ENCODE assay signal across 11 mouse cellular contexts in the genomic region with DNA sequence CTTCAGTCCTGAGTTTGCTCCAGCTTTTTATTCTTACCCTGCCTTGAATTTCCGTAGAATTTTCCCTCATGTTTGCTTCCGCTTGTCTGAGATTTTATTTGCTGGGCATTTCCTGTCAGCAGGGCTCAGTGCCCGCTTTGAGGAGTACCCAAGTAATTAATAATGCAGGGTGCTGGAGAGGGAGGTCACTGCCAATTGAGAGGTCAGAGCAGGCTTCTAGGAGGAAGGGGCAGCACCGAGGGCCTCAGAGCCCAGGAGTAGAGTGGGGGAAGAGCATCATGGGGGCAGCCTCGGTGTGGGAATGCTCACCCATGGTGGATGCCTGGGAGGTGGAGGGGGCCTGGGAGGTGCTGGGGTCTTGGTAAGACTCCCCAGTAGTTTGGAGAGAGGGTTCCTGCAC. TPM values are rescaled to one million over a fixed set of nuclear protein-coding genes. Genes with fewer than 3 reads are reported as not detected.
A peak's percentile ranks its signal among the peaks of the same experiment; 100 is the strongest.
DNase-seq lines count a peak whose midpoint lies in the region; ATAC-seq lines count a peak whose summit lies in the region.
"Had no signal": no experiment of that assay in that cellular context is flagged by ENCODE, and none has a peak within 500 bp of the region (broad histone marks: within the 10 kb centered on the region; RNA-seq: fewer than 3 reads in every experiment).

No protein-coding gene starts in this region.

- peaks cover 36% of the 10 kb centered on the region for H3K27me3 ChIP-seq in hindbrain, embryonic 10.5 days (ENCODE audit: insufficient read depth, poor library complexity, severe bottlenecking)
- H3K27me3 ChIP-seq in hindbrain, embryonic 14.5 days (ENCODE audit: control insufficient read depth, insufficient read depth, low read length), result no peaks in the 10 kb centered on the region
- no peaks in the 10 kb centered on the region for H3K27me3 ChIP-seq in midbrain, embryonic 16.5 days (ENCODE audit: control insufficient read depth, insufficient read depth, low read depth, low read length)
- no peaks in the 10 kb centered on the region for H3K27me3 ChIP-seq in midbrain, embryonic 15.5 days (replicated peaks)
- no peaks in the 10 kb centered on the region for H3K27me3 ChIP-seq in kidney, embryonic 16.5 days (ENCODE audit: insufficient read depth, low read length)
- H3K27me3 ChIP-seq in stomach, embryonic 14.5 days (ENCODE audit: control insufficient read depth, insufficient read depth, low read length), result no peaks in the 10 kb centered on the region

- intact Hi-C loops in left cerebral cortex, postnatal 10 days (cut with DNase I), result no loop called here

- ATAC-seq in hindbrain, embryonic 14.5 days (ENCODE audit: low FRiP score), result no peak
- ATAC-seq in midbrain, embryonic 16.5 days, result no peak
- no peak for ATAC-seq in midbrain, embryonic 15.5 days (replicated peaks)
- ATAC-seq in kidney, embryonic 16.5 days (ENCODE audit: low FRiP score, low TSS enrichment), result no peak
- ATAC-seq in stomach, embryonic 14.5 days (ENCODE audit: insufficient number of reproducible peaks, insufficient read depth, low FRiP score, low read depth), result no peak
- no peak for ATAC-seq in megakaryocyte-erythroid progenitor cell, adult 5-6 weeks (replicated peaks; ENCODE audit: low FRiP score, low TSS enrichment, poor library complexity, severe bottlenecking)

- DNase-seq in hindbrain, embryonic 10.5 days (ENCODE audit: low spot score), result no peak
- no peak for DNase-seq in hindbrain, embryonic 14.5 days (ENCODE audit: low spot score)
- no peak for DNase-seq in left cerebral cortex, postnatal 10 days (ENCODE audit: extremely low spot score in 1 of 2, low spot score in 2 of 2)
- DNase-seq: embryo, embryonic 11 days; liver, embryonic 13.5 days; spleen, adult 18-20 months had no signal

- 0 out of 2 replicates have a peak overlapping the region, but pooled peaks have one; percentile 9 for H3K27ac ChIP-seq in hindbrain, embryonic 10.5 days
- no peak overlapping the region for H3K27ac ChIP-seq in hindbrain, embryonic 14.5 days
- no peak overlapping the region for H3K27ac ChIP-seq in midbrain, embryonic 16.5 days (ENCODE audit: low read length)
- no peak overlapping the region for H3K27ac ChIP-seq in midbrain, embryonic 15.5 days
- peak overlapping the region; percentile 79 for H3K27ac ChIP-seq in kidney, embryonic 16.5 days (ENCODE audit: low read length)
- H3K27ac ChIP-seq in stomach, embryonic 14.5 days (ENCODE audit: low read length), result peak overlapping the region; percentile 76; the same call in 1 of the 2 replicates
- H3K27ac ChIP-seq: liver, embryonic 13.5 days had no signal

- no peak overlapping the region for H3K4me3 ChIP-seq in hindbrain, embryonic 10.5 days
- H3K4me3 ChIP-seq in hindbrain, embryonic 14.5 days (replicated peaks; ENCODE audit: low read length), result no peak overlapping the region
- no peak overlapping the region for H3K4me3 ChIP-seq in midbrain, embryonic 16.5 days (ENCODE audit: low read depth, low read length)
- H3K4me3 ChIP-seq in midbrain, embryonic 15.5 days, result no peak overlapping the region
- H3K4me3 ChIP-seq in kidney, embryonic 16.5 days (ENCODE audit: low read length), result no peak overlapping the region
- no peak overlapping the region for H3K4me3 ChIP-seq in stomach, embryonic 14.5 days (ENCODE audit: low read depth, low read length)
- H3K4me3 ChIP-seq: liver, embryonic 13.5 days had no signal

- H3K36me3 ChIP-seq in hindbrain, embryonic 10.5 days, result no peaks in the 10 kb centered on the region
- no peaks in the 10 kb centered on the region for H3K36me3 ChIP-seq in hindbrain, embryonic 14.5 days (replicated peaks; ENCODE audit: control insufficient read depth, insufficient read depth)
- H3K36me3 ChIP-seq in midbrain, embryonic 16.5 days (ENCODE audit: control insufficient read depth, insufficient read depth, low read length), result no peaks in the 10 kb centered on the region
- H3K36me3 ChIP-seq in midbrain, embryonic 15.5 days (replicated peaks), result no peaks in the 10 kb centered on the region
- H3K36me3 ChIP-seq in kidney, embryonic 16.5 days (ENCODE audit: insufficient read depth, low read length), result no peaks in the 10 kb centered on the region
- H3K36me3 ChIP-seq in stomach, embryonic 14.5 days (ENCODE audit: control insufficient read depth, insufficient read depth, low read length), result peaks cover 8% of the 10 kb centered on the region; the same call in 1 of the 2 replicates
- H3K36me3 ChIP-seq: liver, embryonic 13.5 days had no signal

- WGBS in hindbrain, embryonic 10.5 days, result 51% methylated on average over 5 of the region's 5 CpGs
- 34% methylated on average over 5 of the region's 5 CpGs for WGBS in hindbrain, embryonic 14.5 days
- WGBS in midbrain, embryonic 16.5 days, result 37% methylated on average over 5 of the region's 5 CpGs
- WGBS in midbrain, embryonic 15.5 days, result 40% methylated on average over 5 of the region's 5 CpGs
- WGBS in kidney, embryonic 16.5 days, result 10% methylated on average over 5 of the region's 5 CpGs
- WGBS in stomach, embryonic 14.5 days, result 14% methylated on average over 5 of the region's 5 CpGs

- no peak overlapping the region for H3K9ac ChIP-seq in hindbrain, embryonic 14.5 days
- H3K9ac ChIP-seq in midbrain, embryonic 16.5 days (ENCODE audit: low read depth, low read length), result no peak overlapping the region
- no peak overlapping the region; the same call in 1 of the 2 replicates for H3K9ac ChIP-seq in midbrain, embryonic 15.5 days
- no peak overlapping the region; the same call in none of the 2 replicates for H3K9ac ChIP-seq in kidney, embryonic 16.5 days (replicated peaks; ENCODE audit: low read length)
- no peak overlapping the region for H3K9ac ChIP-seq in stomach, embryonic 14.5 days (replicated peaks; ENCODE audit: low read depth, low read length)
- H3K9ac ChIP-seq: liver, embryonic 13.5 days had no signal

- no peaks in the 10 kb centered on the region for H3K9me3 ChIP-seq in hindbrain, embryonic 10.5 days
- H3K9me3 ChIP-seq in hindbrain, embryonic 14.5 days (ENCODE audit: control insufficient read depth, low read length), result no peaks in the 10 kb centered on the region
- H3K9me3 ChIP-seq in midbrain, embryonic 16.5 days (replicated peaks; ENCODE audit: control insufficient read depth, low read length, poor library complexity, severe bottlenecking), result no peaks in the 10 kb centered on the region
- no peaks in the 10 kb centered on the region for H3K9me3 ChIP-seq in midbrain, embryonic 15.5 days
- no peaks in the 10 kb centered on the region for H3K9me3 ChIP-seq in kidney, embryonic 16.5 days (ENCODE audit: low read length)
- H3K9me3 ChIP-seq in stomach, embryonic 14.5 days (ENCODE audit: control insufficient read depth, low read depth, low read length), result no peaks in the 10 kb centered on the region
- H3K9me3 ChIP-seq: liver, embryonic 13.5 days had no signal

- no peak overlapping the region for H3K4me2 ChIP-seq in hindbrain, embryonic 14.5 days (replicated peaks)
- H3K4me2 ChIP-seq in midbrain, embryonic 16.5 days (ENCODE audit: low read length), result peak overlapping the region; percentile 3; the same call in 1 of the 2 replicates
- H3K4me2 ChIP-seq in midbrain, embryonic 15.5 days, result no peak overlapping the region
- H3K4me2 ChIP-seq in kidney, embryonic 16.5 days (replicated peaks; ENCODE audit: low read depth, low read length), result peak overlapping the region; percentile 41
- peak overlapping the region; percentile 84 for H3K4me2 ChIP-seq in stomach, embryonic 14.5 days (replicated peaks; ENCODE audit: low read depth, low read length)
- H3K4me2 ChIP-seq: liver, embryonic 13.5 days had no signal

- peaks cover 52% of the 10 kb centered on the region for H3K4me1 ChIP-seq in hindbrain, embryonic 10.5 days (replicated peaks)
- H3K4me1 ChIP-seq in hindbrain, embryonic 14.5 days (replicated peaks; ENCODE audit: control insufficient read depth, insufficient read depth, low read length), result peaks cover 35% of the 10 kb centered on the region; the same call in 1 of the 2 replicates
- peaks cover 39% of the 10 kb centered on the region for H3K4me1 ChIP-seq in midbrain, embryonic 16.5 days (ENCODE audit: control insufficient read depth, insufficient read depth, low read length)
- H3K4me1 ChIP-seq in midbrain, embryonic 15.5 days, result peaks cover 46% of the 10 kb centered on the region
- H3K4me1 ChIP-seq in kidney, embryonic 16.5 days (ENCODE audit: insufficient read depth, low read length), result peaks cover 59% of the 10 kb centered on the region
- peaks cover 45% of the 10 kb centered on the region for H3K4me1 ChIP-seq in stomach, embryonic 14.5 days (ENCODE audit: control insufficient read depth, insufficient read depth, low read length)

RNA-seq across cellular contexts. Expression of a gene that starts 5.8 kb away (rescaled TPM):
- polyA plus RNA-seq in hindbrain, embryonic 10.5 days (2016; fragmentation: Nextera tagmentation; extraction: Ambion mirVana), result 114 and 127 TPM in 2 replicates
- 61.9 and 62.1 TPM in 2 replicates for polyA plus RNA-seq in hindbrain, embryonic 14.5 days (2014; fragmentation: Nextera tagmentation; extraction: Ambion mirVana)
- polyA plus RNA-seq in midbrain, embryonic 16.5 days (2015; fragmentation: Nextera tagmentation; extraction: Ambion mirVana), result 112 and 125 TPM in 2 replicates
- polyA plus RNA-seq in midbrain, embryonic 15.5 days (2015; fragmentation: Nextera tagmentation; extraction: Ambion mirVana), result 144 and 152 TPM in 2 replicates
- polyA plus RNA-seq in kidney, embryonic 16.5 days (2015; fragmentation: Nextera tagmentation; extraction: Ambion mirVana), result 82.9 and 88.1 TPM in 2 replicates
- 77.9 and 83.1 TPM in 2 replicates for polyA plus RNA-seq in stomach, embryonic 14.5 days (2014; fragmentation: Nextera tagmentation; extraction: Ambion mirVana)
- total RNA-seq in megakaryocyte-erythroid progenitor cell, adult 5-6 weeks (2014; fragmentation: Nextera tagmentation), result 13.4 and 30.0 TPM in 2 replicates
- 10.7 and 16.8 TPM in 2 replicates for total RNA-seq in megakaryocyte-erythroid progenitor cell, adult 5-6 weeks (2017)
- 100 to 1,000 TPM; 331 to 345 TPM for total RNA-seq in left cerebral cortex, postnatal 10 days (2021)

Comparison
In these comparisons a context has a peak if more than half of its experiments do, and no peak if none do; other contexts are left out.
1. H3K27ac ChIP-seq: peak in hindbrain, embryonic 10.5 days (single experiment), kidney, embryonic 16.5 days (single experiment) and stomach, embryonic 14.5 days (single experiment); none in hindbrain, embryonic 14.5 days (single experiment), midbrain, embryonic 16.5 days (single experiment) and midbrain, embryonic 15.5 days (single experiment).
2. H3K4me2 ChIP-seq: peak in midbrain, embryonic 16.5 days (single experiment), kidney, embryonic 16.5 days (single experiment) and stomach, embryonic 14.5 days (single experiment); none in hindbrain, embryonic 14.5 days (single experiment) and midbrain, embryonic 15.5 days (single experiment).